Mouse (Mus musculus): ENCODE data around the gene Acin1. TPM values are rescaled to one million over a fixed set of nuclear protein-coding genes. Genes with fewer than 3 reads are reported as not detected.
A peak's percentile ranks its signal among the peaks of the same experiment; 100 is the strongest.

Gene Acin1
- polyA plus RNA-seq, 1 experiment from 2014 or later, result 118 TPM

- H3K9me3 ChIP-seq (ENCODE audit: control insufficient read depth, low read length), result no peaks in the 10 kb centered on the region
- H3K4me3 ChIP-seq (ENCODE audit: low read depth, low read length), result peak overlapping the region; percentile 58
- DNase-seq (ENCODE audit: low spot score), result no peak
- H3K27me3 ChIP-seq (ENCODE audit: control insufficient read depth, insufficient read depth, low read length), result no peaks in the 10 kb centered on the region
- H3K9ac ChIP-seq (ENCODE audit: low read length), result peak overlapping the region; percentile 70
- peak overlapping the region; percentile 69 for H3K4me2 ChIP-seq (ENCODE audit: low read depth)
- ATAC-seq (ENCODE audit: insufficient read depth, low FRiP score, low TSS enrichment), result peak; percentile 11; the same call in 1 of the 2 replicates
- no peak overlapping the region; the same call in 1 of the 2 replicates for H3K27ac ChIP-seq (ENCODE audit: low read depth, low read length)
- peaks cover 27% of the 10 kb centered on the region for H3K36me3 ChIP-seq (ENCODE audit: control insufficient read depth, insufficient read depth, low read length)
- peaks cover 9% of the 10 kb centered on the region; the same call in 1 of the 2 replicates for H3K4me1 ChIP-seq (ENCODE audit: control insufficient read depth, insufficient read depth, low read length)
- 1% methylated on average over 6 of the region's 7 CpGs for WGBS
Observed at GRCm38 (mm10) chr14:54652787-54653186, 33.9 kb downstream of the Acin1 start.

GRCm38 (mm10) chr14:54651556-54651955 is 35.2 kb downstream of the Acin1 start:
- no peak for DNase-seq (ENCODE audit: low spot score)

GRCm38 (mm10) chr14:54650621-54651454 is 35.9 kb downstream of the Acin1 start:
- 68% methylated on average over 23 of the region's 23 CpGs for WGBS
- DNase-seq (ENCODE audit: low spot score), result peak; percentile 88
- ATAC-seq (ENCODE audit: insufficient read depth, low FRiP score, low TSS enrichment), result peak; percentile 11; the same call in 1 of the 2 replicates
- Histone ChIP-seq H3K9me3 (ENCODE audit: control insufficient read depth, low read length) (no peaks in the 10 kb centered on the region), H3K36me3 (ENCODE audit: control insufficient read depth, insufficient read depth, low read length) (peaks cover 33% of the 10 kb centered on the region), H3K4me3 (ENCODE audit: low read depth, low read length) (no peak overlapping the region), H3K27me3 (ENCODE audit: control insufficient read depth, insufficient read depth, low read length) (no peaks in the 10 kb centered on the region), H3K4me1 (ENCODE audit: control insufficient read depth, insufficient read depth, low read length) (peaks cover 9% of the 10 kb centered on the region; the same call in 1 of the 2 replicates), H3K27ac (ENCODE audit: low read depth, low read length) (no peak overlapping the region), H3K4me2 (ENCODE audit: low read depth) (no peak overlapping the region), H3K9ac (ENCODE audit: low read length) (no peak overlapping the region)

More at GRCm38 (mm10) chr14:54651556-54651955, 35.2 kb downstream of the Acin1 start:
- H3K27ac ChIP-seq (ENCODE audit: low read depth, low read length), result no peak overlapping the region
- H3K4me2 ChIP-seq (ENCODE audit: low read depth), result no peak overlapping the region; the same call in 1 of the 2 replicates
- no peaks in the 10 kb centered on the region for H3K27me3 ChIP-seq (ENCODE audit: control insufficient read depth, insufficient read depth, low read length)
- H3K4me1 ChIP-seq (ENCODE audit: control insufficient read depth, insufficient read depth, low read length), result peaks cover 9% of the 10 kb centered on the region; the same call in 1 of the 2 replicates
- WGBS, result 76% methylated on average over 4 of the region's 4 CpGs
- peaks cover 27% of the 10 kb centered on the region for H3K36me3 ChIP-seq (ENCODE audit: control insufficient read depth, insufficient read depth, low read length)
- H3K4me3 ChIP-seq (ENCODE audit: low read depth, low read length), result no peak overlapping the region
- H3K9ac ChIP-seq (ENCODE audit: low read length), result no peak overlapping the region
- H3K9me3 ChIP-seq (ENCODE audit: control insufficient read depth, low read length), result no peaks in the 10 kb centered on the region
- ATAC-seq (ENCODE audit: insufficient read depth, low FRiP score, low TSS enrichment), result no peak

GRCm38 (mm10) chr14:54647900-54648299 is 38.8 kb downstream of the Acin1 start:
- Histone ChIP-seq H3K9me3 (ENCODE audit: control insufficient read depth, low read length) (no peaks in the 10 kb centered on the region), H3K36me3 (ENCODE audit: control insufficient read depth, insufficient read depth, low read length) (peaks cover 55% of the 10 kb centered on the region), H3K4me3 (ENCODE audit: low read depth, low read length) (no peak overlapping the region), H3K4me1 (ENCODE audit: control insufficient read depth, insufficient read depth, low read length) (peaks cover 9% of the 10 kb centered on the region; the same call in 1 of the 2 replicates), H3K9ac (ENCODE audit: low read length) (no peak overlapping the region), H3K27ac (ENCODE audit: low read depth, low read length) (no peak overlapping the region), H3K27me3 (ENCODE audit: control insufficient read depth, insufficient read depth, low read length) (no peaks in the 10 kb centered on the region), H3K4me2 (ENCODE audit: low read depth) (no peak overlapping the region)
- WGBS, result 86% methylated on average over 4 of the region's 4 CpGs
- DNase-seq (ENCODE audit: low spot score) (no peak), ATAC-seq (ENCODE audit: insufficient read depth, low FRiP score, low TSS enrichment) (no peak)

GRCm38 (mm10) chr14:54646898-54647636 is 39.7 kb downstream of the Acin1 start:
- no peaks in the 10 kb centered on the region for H3K27me3 ChIP-seq (ENCODE audit: control insufficient read depth, insufficient read depth, low read length)
- ATAC-seq (ENCODE audit: insufficient read depth, low FRiP score, low TSS enrichment), result no peak
- 95% methylated on average over 8 of the region's 8 CpGs for WGBS

GRCm38 (mm10) chr14:54646455-54646854 is 40.3 kb downstream of the Acin1 start:
- H3K9ac ChIP-seq (ENCODE audit: low read length), result no peak overlapping the region
- H3K4me1 ChIP-seq (ENCODE audit: control insufficient read depth, insufficient read depth, low read length), result no peaks in the 10 kb centered on the region
- no peaks in the 10 kb centered on the region for H3K9me3 ChIP-seq (ENCODE audit: control insufficient read depth, low read length)
- peaks cover 55% of the 10 kb centered on the region for H3K36me3 ChIP-seq (ENCODE audit: control insufficient read depth, insufficient read depth, low read length)
- WGBS, result 96% methylated on average over 17 of the region's 17 CpGs
- ATAC-seq (ENCODE audit: insufficient read depth, low FRiP score, low TSS enrichment) (no peak), DNase-seq (ENCODE audit: low spot score) (no peak)
- no peak overlapping the region for H3K4me2 ChIP-seq (ENCODE audit: low read depth)
- no peak overlapping the region for H3K27ac ChIP-seq (ENCODE audit: low read depth, low read length)
- no peaks in the 10 kb centered on the region for H3K27me3 ChIP-seq (ENCODE audit: control insufficient read depth, insufficient read depth, low read length)
- H3K4me3 ChIP-seq (ENCODE audit: low read depth, low read length), result no peak overlapping the region

More at GRCm38 (mm10) chr14:54646898-54647636, 39.7 kb downstream of the Acin1 start:
- Histone ChIP-seq H3K27ac (ENCODE audit: low read depth, low read length) (no peak overlapping the region), H3K4me2 (ENCODE audit: low read depth) (no peak overlapping the region), H3K4me3 (ENCODE audit: low read depth, low read length) (no peak overlapping the region), H3K36me3 (ENCODE audit: control insufficient read depth, insufficient read depth, low read length) (peaks cover 55% of the 10 kb centered on the region), H3K4me1 (ENCODE audit: control insufficient read depth, insufficient read depth, low read length) (peaks cover 5% of the 10 kb centered on the region; the same call in 1 of the 2 replicates), H3K9me3 (ENCODE audit: control insufficient read depth, low read length) (no peaks in the 10 kb centered on the region), H3K9ac (ENCODE audit: low read length) (no peak overlapping the region)
- DNase-seq (ENCODE audit: low spot score), result no peak

GRCm38 (mm10) chr14:54644294-54644693 is 42.4 kb downstream of the Acin1 start:
- no peak overlapping the region for H3K4me3 ChIP-seq (ENCODE audit: low read depth, low read length)
- no peak overlapping the region for H3K9ac ChIP-seq (ENCODE audit: low read length)
- no peak overlapping the region for H3K27ac ChIP-seq (ENCODE audit: low read depth, low read length)
- ATAC-seq (ENCODE audit: insufficient read depth, low FRiP score, low TSS enrichment), result no peak
- no peak overlapping the region for H3K4me2 ChIP-seq (ENCODE audit: low read depth)
- no peaks in the 10 kb centered on the region for H3K9me3 ChIP-seq (ENCODE audit: control insufficient read depth, low read length)
- H3K4me1 ChIP-seq (ENCODE audit: control insufficient read depth, insufficient read depth, low read length), result peaks cover 9% of the 10 kb centered on the region; the same call in 1 of the 2 replicates
- no peaks in the 10 kb centered on the region for H3K27me3 ChIP-seq (ENCODE audit: control insufficient read depth, insufficient read depth, low read length)
- WGBS, result 97% methylated on average over 9 of the region's 9 CpGs
- no peak for DNase-seq (ENCODE audit: low spot score)
- peaks cover 39% of the 10 kb centered on the region for H3K36me3 ChIP-seq (ENCODE audit: control insufficient read depth, insufficient read depth, low read length)

- H3K27me3 ChIP-seq (ENCODE audit: control insufficient read depth, insufficient read depth, low read length), result no peaks in the 10 kb centered on the region
- H3K9ac ChIP-seq (ENCODE audit: low read length), result no peak overlapping the region
- ATAC-seq (ENCODE audit: insufficient read depth, low FRiP score, low TSS enrichment) (no peak), DNase-seq (ENCODE audit: low spot score) (no peak)
- no peak overlapping the region for H3K4me3 ChIP-seq (ENCODE audit: low read depth, low read length)
- H3K27ac ChIP-seq (ENCODE audit: low read depth, low read length), result no peak overlapping the region
- peaks cover 32% of the 10 kb centered on the region for H3K36me3 ChIP-seq (ENCODE audit: control insufficient read depth, insufficient read depth, low read length)
- H3K4me1 ChIP-seq (ENCODE audit: control insufficient read depth, insufficient read depth, low read length), result peaks cover 9% of the 10 kb centered on the region; the same call in 1 of the 2 replicates
- H3K9me3 ChIP-seq (ENCODE audit: control insufficient read depth, low read length), result no peaks in the 10 kb centered on the region
- no peak overlapping the region for H3K4me2 ChIP-seq (ENCODE audit: low read depth)
- 85% methylated on average over 2 of the region's 2 CpGs for WGBS
Observed at GRCm38 (mm10) chr14:54643011-54643410, 43.7 kb downstream of the Acin1 start.

Measured in neural tube, embryonic 11.5 days (tissue).